Mouse (Mus musculus) liver, adult 2 months (tissue): ENCODE results near the gene Cdk19.

Experiments
- CTCF ChIP-seq: fragments of 200-500 bp; IDR thresholded peaks from 2 replicates; pipeline ENCODE4 v1.5.1; 2011; ENCODE audit warnings: low read depth, low read length, control low read depth
- POLR2A ChIP-seq: fragments of 200-500 bp; IDR thresholded peaks from 2 replicates; pipeline ENCODE4 v1.6.1; 2011; ENCODE audit warnings: low read length, control low read depth; ENCODE audit not compliant: insufficient read depth; ENCODE audit errors: extremely low read depth

DNA sequence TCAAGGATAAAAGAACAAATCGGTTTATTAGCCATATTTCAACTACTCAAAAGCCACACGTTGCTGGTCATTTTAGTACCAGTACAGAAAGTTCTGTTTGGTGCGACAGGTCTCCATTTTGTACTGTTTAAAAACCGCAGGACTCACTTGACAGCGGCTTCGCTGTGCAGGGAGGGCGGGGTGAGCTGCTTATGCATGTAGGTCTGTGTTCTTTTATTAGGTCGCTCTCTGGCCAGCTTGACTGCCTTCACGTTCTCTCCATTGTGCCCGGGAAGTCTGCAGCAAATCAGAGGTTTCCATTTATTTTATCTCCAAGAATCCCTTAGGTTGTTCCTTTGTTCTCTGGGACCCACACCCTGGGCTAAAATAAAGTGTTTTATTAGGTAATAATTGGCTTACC, 152.4 kb downstream of the Cdk19 start:
- TF ChIP-seq POLR2A (no peak), CTCF (no peak)
